Mouse (Mus musculus) forebrain, embryonic 11.5 days (tissue): Measurements from ENCODE around the gene Cxcr5. TPM values are rescaled to one million over a fixed set of nuclear protein-coding genes. Genes with fewer than 3 reads are reported as not detected.

Experiments used
- ATAC-seq: fragments of 200-750 bp; cut with Nextera tagmentation; replicated peaks from 2 replicates; pipeline ENCODE4 v1.8.0; 2017; ENCODE audit warnings: moderate TSS enrichment; ENCODE audit not compliant: low FRiP score
- DNase-seq: peaks from one replicate; pipeline ENCODE4 v3.0.0-alpha.2; 2017; ENCODE audit warnings: low spot score
- H3K27ac ChIP-seq: fragments of 300-500 bp; sonication (generic); 2 replicates; pipeline ENCODE4 v1.5.1; 2014; ENCODE audit warnings: low read depth, low read length
- H3K27me3 ChIP-seq: fragments of 300-500 bp; sonication (generic); 2 replicates; pipeline ENCODE4 v1.6.1; 2014; ENCODE audit warnings: mild to moderate bottlenecking, low read length, mixed read lengths; ENCODE audit not compliant: control insufficient read depth, insufficient read depth
- H3K36me3 ChIP-seq: fragments of 300-500 bp; sonication (generic); 2 replicates; pipeline ENCODE4 v1.6.1; 2014; ENCODE audit warnings: mild to moderate bottlenecking, low read length, moderate library complexity, mixed read lengths; ENCODE audit not compliant: control insufficient read depth, insufficient read depth
- H3K4me1 ChIP-seq: fragments of 300-500 bp; sonication (generic); replicated peaks from 2 replicates; pipeline ENCODE4 v1.6.1; 2014; ENCODE audit warnings: low read length, mixed read lengths; ENCODE audit not compliant: control insufficient read depth, insufficient read depth
- H3K4me2 ChIP-seq: fragments of 300-500 bp; sonication (generic); 2 replicates; pipeline ENCODE4 v1.6.1; 2014; ENCODE audit warnings: low read depth, mild to moderate bottlenecking, low read length, moderate library complexity, mixed read lengths; ENCODE audit not compliant: severe bottlenecking
- H3K4me3 ChIP-seq: fragments of 300-500 bp; sonication (generic); 2 replicates; pipeline ENCODE4 v1.5.1; 2014; ENCODE audit warnings: low read depth, low read length
- H3K9ac ChIP-seq: fragments of 300-500 bp; sonication (generic); 2 replicates; pipeline ENCODE4 v1.6.1; 2014; ENCODE audit warnings: low read length
- H3K9me3 ChIP-seq: fragments of 300-500 bp; sonication (generic); 2 replicates; pipeline ENCODE4 v1.6.1; 2016; ENCODE audit warnings: low read length, mixed read lengths; ENCODE audit not compliant: control insufficient read depth
- WGBS: fragments of 180-500 bp; shearing (Covaris S2); extraction: QIAGEN DNeasy Blood & Tissue Kit; methylation state at CpG from one replicate; pipeline ENCODE4 v1.1.7; 2014; 5-methylcytosine and 5-hydroxymethylcytosine counted together
- polyA plus RNA-seq: library from polyadenylated mRNA; unstranded; fragments of >200 nt; fragmentation: Nextera tagmentation; extraction: Ambion mirVana; gene quantifications from 2 replicates; pipeline ENCODE4 v1.2.1, GENCODE M21; 2014

Gene Cxcr5
- polyA plus RNA-seq, 1 experiment from 2014 or later: 0.09 TPM

GRCm38 (mm10) chr9:44537625-44538301 lies 23.9 kb downstream of the Cxcr5 start:
- Histone ChIP-seq H3K4me1 (no peaks in the 10 kb centered on the region), H3K4me2 (no peak overlapping the region), H3K9me3 (no peaks in the 10 kb centered on the region), H3K4me3 (no peak overlapping the region), H3K9ac (no peak overlapping the region), H3K27me3 (no peaks in the 10 kb centered on the region), H3K27ac (no peak overlapping the region), H3K36me3 (no peaks in the 10 kb centered on the region)
- ATAC-seq (no peak), DNase-seq (no peak)
- 79% methylated on average over 19 of the region's 19 CpGs for WGBS

DNA sequence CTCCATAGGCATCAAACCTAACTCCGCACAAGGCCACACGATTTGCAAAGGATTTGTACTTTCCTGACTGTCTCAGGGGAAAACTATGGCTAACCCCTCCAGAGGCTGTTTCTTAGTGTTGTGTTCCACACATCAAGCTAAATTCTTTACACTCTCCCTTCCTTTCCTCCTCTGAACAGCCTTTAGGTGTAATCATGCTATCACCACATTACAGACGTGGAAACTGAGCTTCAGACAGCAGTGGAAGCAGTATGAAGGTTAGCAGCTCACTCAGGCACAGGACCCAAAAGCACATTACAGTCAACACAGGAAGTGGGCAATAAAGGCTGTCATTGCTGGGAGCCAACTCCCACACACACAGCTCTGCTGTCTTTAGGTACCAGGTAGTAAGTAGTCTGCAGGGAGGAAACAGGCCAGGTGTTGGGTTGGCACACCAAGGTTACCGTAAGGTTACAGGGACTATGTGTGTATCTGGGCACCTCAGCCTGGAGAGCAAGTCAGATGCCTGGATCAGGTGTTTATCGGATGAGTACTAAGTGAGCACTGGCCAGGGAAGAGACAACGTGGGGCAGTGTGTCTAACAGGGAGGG lies 28.6 kb downstream of the Cxcr5 start:
- no peak overlapping the region for H3K9ac ChIP-seq
- no peak overlapping the region for H3K27ac ChIP-seq
- H3K9me3 ChIP-seq: no peaks in the 10 kb centered on the region
- no peak for DNase-seq
- no peak overlapping the region for H3K4me3 ChIP-seq
- ATAC-seq: no peak
- 87% methylated on average over 6 of the region's 6 CpGs for WGBS
- no peak overlapping the region for H3K4me2 ChIP-seq
- no peaks in the 10 kb centered on the region for H3K36me3 ChIP-seq
- no peaks in the 10 kb centered on the region for H3K4me1 ChIP-seq
- H3K27me3 ChIP-seq: no peaks in the 10 kb centered on the region

- ATAC-seq (no peak), DNase-seq (no peak)
- Histone ChIP-seq H3K4me2 (no peak overlapping the region), H3K4me1 (no peaks in the 10 kb centered on the region), H3K36me3 (no peaks in the 10 kb centered on the region), H3K27ac (no peak overlapping the region), H3K27me3 (no peaks in the 10 kb centered on the region), H3K4me3 (no peak overlapping the region), H3K9ac (no peak overlapping the region), H3K9me3 (no peaks in the 10 kb centered on the region)
- WGBS: 83% methylated on average over 8 of the region's 8 CpGs
Measured at GRCm38 (mm10) chr9:44528340-44528739, 33.3 kb downstream of the Cxcr5 start.

DNA sequence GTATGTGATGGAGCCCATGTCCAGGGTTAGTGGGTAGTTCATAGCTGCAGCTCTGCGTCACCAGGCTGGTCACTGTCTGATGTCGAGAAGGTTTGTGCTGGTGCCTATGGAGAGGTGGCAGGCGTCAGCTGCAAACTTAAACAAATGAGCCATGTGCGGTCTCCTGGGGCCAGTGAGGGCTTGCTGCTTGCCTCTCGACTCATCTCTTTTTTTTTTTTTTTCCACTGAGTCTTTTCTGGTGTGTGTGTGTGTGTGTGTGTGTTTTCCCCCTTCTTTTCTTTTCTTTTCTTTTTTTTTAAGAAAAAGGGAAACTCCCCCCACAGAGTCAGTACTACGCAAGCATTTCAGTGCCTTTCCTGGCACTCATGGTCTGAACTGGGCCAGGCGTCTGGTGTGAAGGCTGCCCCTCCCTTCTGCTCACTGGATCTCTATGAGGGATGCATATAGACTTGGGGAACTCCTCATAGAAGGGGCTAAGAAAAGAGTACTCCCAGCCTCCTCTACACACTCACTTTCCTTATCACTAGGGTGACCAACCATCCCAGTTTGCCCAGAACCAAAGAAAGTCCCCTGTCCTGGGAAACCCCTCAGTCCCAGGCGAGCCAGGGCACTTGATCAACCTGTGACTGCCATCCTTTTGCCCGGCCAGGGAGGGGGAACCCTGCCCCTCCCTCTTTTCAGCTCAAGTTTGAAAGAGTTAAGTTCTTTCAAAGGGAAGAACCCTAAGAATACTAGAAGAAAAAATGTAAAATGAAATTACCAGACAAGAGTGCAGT lies 35.2 kb downstream of the Cxcr5 start:
- WGBS: 75% methylated on average over 9 of the region's 9 CpGs
- no peak overlapping the region for H3K27ac ChIP-seq

DNA sequence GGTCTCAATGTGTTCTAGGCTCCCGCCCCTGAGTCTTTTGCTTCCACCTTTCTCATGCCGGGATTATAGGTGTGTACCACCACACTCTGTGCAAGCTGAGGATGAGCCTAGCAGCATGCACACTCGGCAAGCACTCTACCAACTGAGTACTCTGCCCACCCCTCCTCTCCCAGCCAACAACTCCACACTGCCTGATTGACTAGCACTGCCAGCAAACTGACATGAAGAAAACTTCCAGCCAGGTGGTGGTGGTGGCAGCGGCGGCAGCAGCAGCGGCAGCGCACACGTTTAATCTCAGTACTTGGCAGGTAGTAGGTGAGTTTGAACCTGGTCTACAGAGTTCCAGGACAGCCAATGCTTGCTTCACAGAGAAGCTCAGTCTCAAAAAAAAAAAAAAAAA lies 36.1 kb downstream of the Cxcr5 start:
- WGBS: 92% methylated on average over 8 of the region's 8 CpGs
- Histone ChIP-seq H3K4me2 (no peak overlapping the region), H3K27me3 (no peaks in the 10 kb centered on the region), H3K9me3 (no peaks in the 10 kb centered on the region), H3K36me3 (no peaks in the 10 kb centered on the region), H3K4me3 (no peak overlapping the region), H3K27ac (no peak overlapping the region), H3K9ac (no peak overlapping the region), H3K4me1 (no peaks in the 10 kb centered on the region)
- ATAC-seq (no peak), DNase-seq (no peak)

More for the DNA sequence above, 35.2 kb downstream of the Cxcr5 start:
- no peak for DNase-seq
- no peak overlapping the region for H3K4me2 ChIP-seq
- H3K4me3 ChIP-seq: no peak overlapping the region
- H3K36me3 ChIP-seq: no peaks in the 10 kb centered on the region
- no peak for ATAC-seq
- H3K4me1 ChIP-seq: no peaks in the 10 kb centered on the region
- no peaks in the 10 kb centered on the region for H3K27me3 ChIP-seq
- no peak overlapping the region for H3K9ac ChIP-seq
- H3K9me3 ChIP-seq: no peaks in the 10 kb centered on the region

DNA sequence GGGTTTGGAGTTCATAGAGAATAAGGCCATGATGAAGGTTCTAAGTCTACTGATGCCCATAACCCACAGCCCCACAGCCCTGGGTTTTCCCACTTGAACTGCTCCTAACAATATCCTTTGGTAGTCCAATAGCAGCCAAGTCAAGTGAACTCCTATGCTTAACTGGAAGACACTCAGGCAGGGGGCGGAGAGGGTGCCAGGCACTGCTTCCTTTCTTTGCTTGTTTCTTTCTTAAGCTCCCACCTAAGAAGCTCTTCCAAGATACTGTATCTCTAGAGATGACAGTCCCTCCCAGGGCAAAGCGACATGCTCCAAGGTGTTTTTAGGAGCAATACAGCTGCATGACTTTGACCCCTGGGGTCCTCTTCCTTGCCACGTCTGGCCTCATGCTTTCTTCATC lies 36.7 kb downstream of the Cxcr5 start:
- Histone ChIP-seq H3K9me3 (no peaks in the 10 kb centered on the region), H3K9ac (no peak overlapping the region), H3K36me3 (no peaks in the 10 kb centered on the region), H3K27ac (no peak overlapping the region), H3K4me3 (no peak overlapping the region), H3K4me1 (no peaks in the 10 kb centered on the region), H3K27me3 (no peaks in the 10 kb centered on the region), H3K4me2 (no peak overlapping the region)
- ATAC-seq: no peak
- 83% methylated on average over 3 of the region's 3 CpGs for WGBS
- no peak for DNase-seq

- Histone ChIP-seq H3K36me3 (no peaks in the 10 kb centered on the region), H3K27ac (no peak overlapping the region), H3K4me2 (no peak overlapping the region), H3K9ac (no peak overlapping the region), H3K9me3 (no peaks in the 10 kb centered on the region), H3K4me1 (no peaks in the 10 kb centered on the region), H3K27me3 (no peaks in the 10 kb centered on the region), H3K4me3 (no peak overlapping the region)
- no peak for DNase-seq
- WGBS: 68% methylated on average over 5 of the region's 5 CpGs
- ATAC-seq: no peak
Measured at GRCm38 (mm10) chr9:44524235-44524826, 37.3 kb downstream of the Cxcr5 start.

GRCm38 (mm10) chr9:44523686-44524085 lies 38.0 kb downstream of the Cxcr5 start:
- Histone ChIP-seq H3K9me3 (no peaks in the 10 kb centered on the region), H3K9ac (no peak overlapping the region), H3K27me3 (no peaks in the 10 kb centered on the region), H3K27ac (no peak overlapping the region), H3K4me2 (no peak overlapping the region), H3K4me1 (no peaks in the 10 kb centered on the region), H3K4me3 (no peak overlapping the region), H3K36me3 (no peaks in the 10 kb centered on the region)
- DNase-seq (no peak), ATAC-seq (no peak)
- 85% methylated on average over 5 of the region's 5 CpGs for WGBS
